Mouse (Mus musculus) cerebellum, postnatal 14 days (tissue): ENCODE measurements around the gene Zfp775.

Experiments
- DNase-seq, 2 experiments: peaks; one replicate each; pipeline ENCODE4 v3.0.0; 2021; ENCODE audit warnings: mixed read lengths in 2 of 2

Gene Zfp775

DNA sequence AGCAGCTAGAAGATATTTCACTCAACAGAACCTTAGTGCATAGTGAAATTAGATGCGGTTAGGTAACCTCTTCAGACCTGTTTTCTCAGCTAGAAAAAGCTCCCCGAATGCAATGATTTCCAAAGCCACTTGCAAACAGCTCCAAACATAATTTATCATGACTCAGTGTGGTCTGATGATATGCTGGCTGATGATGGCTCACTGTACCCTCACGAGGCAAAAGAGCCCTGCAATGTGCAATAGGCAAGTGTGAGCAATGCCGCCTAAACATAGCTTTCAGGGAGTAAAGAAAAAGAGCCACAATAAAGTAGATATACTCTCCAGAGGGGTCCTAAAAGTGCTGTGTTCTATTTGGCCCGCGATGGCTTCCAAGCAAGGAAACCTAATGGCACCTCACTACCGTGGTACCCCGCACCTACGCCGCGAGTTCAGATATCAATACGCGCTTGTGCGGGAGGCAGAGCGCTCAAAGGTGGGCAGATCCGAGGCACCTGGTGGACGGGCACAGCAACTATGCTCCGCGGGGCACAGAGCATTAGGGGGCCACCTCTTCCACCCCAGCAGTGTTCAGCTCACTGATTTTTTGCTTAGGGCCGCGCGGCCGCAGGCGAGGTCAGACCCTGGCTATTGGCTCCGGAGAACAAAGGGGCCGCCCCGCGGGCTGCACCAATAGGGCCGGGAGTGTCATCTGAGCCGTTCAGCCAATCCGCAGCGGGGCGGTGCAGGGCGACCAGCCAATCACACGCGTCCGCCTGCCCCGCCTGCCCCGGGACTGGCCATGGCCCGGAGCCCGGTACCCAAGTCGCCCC lies at the start of gene Zfp775:
Gene Zfp775 (plus strand): TSS at position 793 of the 809 bp plus-strand sequence.
- DNase-seq = peak; percentile 99

DNA sequence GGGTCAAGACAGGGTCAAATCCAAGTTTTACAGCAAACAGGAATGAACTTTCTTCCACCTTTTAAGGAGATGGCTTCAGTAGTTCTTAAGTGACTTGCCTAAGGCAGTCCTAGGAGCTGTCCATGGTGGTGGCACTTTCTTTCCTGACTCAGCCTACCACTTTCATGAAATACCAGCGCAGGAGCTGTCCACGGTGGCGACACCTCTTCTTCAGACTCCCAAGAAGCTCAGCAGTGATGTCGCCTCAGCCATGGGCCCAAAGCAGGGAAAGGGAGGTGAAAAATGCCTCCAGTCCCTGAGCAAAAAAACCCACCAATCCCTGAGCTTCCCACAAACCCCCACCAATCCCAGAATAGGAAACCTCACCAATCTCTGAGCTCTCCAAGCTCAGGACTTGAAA lies 48.9 kb upstream of the Zfp775 start:
- DNase-seq = no peak

DNA sequence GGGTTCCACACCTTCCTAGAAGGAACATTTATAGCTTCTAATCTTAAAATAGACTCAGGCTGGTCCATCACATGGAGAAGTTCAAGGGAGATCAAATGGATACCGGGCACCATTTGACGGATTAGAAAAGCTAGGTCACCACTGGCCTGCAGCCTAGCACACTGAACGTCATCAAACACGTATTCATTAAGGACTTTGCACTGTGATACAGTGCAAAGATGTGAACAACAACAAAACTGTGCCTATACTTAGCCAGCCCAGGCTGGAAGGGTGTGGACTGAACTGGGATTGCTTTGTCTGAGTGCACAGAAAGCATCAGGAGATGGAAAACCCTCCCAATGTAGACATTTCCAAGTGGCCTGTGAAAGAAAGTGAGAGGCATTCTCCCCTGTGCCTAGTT lies 48.0 kb upstream of the Zfp775 start:
- peak in 1 of 2 experiments; percentile 46 for DNase-seq

DNA sequence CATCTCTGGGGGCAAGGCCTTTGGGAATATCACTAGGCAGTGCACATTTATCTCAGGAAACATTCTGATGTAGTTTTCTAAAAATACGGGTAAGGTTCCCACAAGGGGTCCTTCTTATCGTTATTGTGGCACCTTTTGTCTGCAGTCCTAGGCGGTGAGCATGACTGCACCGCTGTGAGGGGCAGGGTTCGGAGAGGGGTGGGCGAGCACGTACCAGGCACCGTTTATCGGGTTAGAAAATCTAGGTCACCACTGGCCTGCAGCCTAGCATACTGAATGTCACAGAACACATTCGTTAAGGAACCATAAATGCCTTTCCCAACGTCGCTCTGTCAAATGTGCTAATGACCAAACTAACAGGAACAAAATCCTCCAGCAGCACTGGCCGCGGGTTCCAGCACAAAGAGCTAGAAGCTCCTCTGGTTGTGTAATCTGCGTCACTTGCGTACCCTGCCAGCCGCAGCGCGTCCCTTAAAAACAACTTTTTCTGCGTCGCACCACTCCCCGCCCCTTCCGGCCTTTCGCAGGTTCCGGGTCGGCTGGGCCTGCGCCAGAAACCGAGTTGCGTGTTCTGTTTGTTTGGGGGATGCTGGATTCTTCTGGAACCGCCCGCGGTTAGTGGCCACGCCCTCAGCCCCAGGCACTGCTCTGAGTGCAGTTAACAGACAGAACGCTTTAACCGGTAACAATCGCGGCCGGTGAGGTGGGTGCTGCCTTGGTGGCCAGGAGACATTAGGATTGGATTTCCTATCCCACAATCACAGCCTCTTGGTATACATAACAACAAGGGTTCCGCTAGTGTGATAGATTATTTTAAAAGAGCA lies 47.4 kb upstream of the Zfp775 start, which contains the start of gene Lrrc61:
Gene Lrrc61 (plus strand): TSS at position 517 of the 824 bp plus-strand sequence.
- peak; percentile 99 to 100 for DNase-seq

DNA sequence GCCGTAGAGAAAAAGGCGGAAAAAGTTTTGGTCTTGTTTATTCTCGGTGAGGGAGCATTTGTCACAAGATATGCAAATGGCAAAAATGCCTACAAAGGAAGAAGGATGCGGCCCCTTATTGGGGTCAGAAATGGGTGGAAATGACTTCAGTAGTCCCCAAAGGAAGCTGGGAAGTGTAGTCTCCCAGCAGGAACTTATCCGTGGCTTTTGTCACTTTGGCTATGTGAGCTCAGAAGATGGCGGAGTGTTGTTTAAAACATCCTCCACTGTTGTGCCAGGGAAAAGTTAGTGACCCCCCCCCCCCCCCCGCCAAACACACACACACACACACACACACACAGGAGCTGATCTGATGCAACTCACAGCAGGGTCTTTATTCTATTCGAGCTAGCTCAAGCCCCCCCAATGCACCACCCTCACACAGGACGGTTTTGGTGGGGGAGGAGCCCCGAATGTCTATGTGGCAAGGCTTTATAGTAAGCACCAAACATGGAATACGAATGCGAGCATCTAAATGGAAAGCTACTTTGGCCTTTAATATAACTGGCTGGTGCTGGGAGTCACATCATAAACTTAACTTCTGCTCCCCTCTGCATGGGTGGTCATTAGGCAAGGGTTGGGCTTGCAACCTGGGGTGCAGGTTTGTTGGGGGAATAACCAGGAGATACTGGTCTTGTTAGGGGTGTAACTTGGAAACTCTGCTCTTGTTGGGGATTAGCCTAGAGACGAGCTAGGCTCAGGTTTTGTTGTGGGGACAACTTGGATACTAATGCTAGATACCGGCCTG lies 46.6 kb upstream of the Zfp775 start:
- DNase-seq = peak; percentile 69 to 75

DNA sequence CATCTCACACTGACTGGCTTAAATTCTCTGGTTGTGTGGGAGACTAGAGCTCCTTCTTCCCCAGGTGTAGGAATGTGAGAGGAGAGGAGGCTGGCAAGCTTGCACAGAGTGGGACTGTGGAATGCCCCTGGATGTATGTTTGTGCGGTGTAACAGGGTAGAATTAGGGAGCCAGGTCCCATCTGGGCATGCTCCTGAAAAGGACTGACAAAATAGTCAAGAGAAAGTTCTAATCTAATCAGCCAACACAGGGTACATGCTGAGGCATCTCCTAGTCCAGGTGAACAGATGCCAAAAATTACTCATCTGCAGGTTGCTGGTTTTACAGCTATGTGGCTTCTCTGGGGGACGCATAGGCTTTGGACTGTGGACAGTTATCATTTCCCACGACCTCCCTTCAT lies 45.9 kb upstream of the Zfp775 start:
- DNase-seq = no peak

DNA sequence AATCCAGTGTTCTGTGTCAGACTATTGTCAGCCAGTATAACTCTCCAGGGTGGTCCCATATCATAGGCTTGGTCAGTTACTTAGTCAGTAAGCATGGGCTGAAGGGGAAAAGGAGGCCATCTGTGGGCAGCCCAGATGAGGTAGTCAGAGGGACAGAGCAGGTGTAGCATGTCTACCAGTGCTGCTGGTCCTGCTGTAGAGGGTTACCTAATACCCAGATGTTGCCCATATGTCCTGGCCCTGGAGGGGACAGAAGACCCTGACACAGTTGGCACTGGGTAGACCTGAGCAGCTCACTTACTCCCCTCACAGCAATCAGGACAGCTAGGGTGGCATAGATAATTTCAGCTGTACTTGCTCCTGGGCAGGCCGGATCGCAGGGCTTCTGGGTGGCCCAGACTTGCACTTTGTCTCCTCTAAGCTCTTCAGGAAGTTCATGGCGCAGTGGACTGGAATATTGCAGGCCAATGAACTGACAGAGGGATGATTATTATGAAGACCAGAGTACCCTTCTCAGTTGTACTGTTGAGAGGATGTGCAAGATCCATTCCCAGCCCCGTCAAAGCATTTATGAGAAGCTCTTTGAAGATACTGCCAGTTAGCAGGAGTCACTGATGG lies 36.1 kb upstream of the Zfp775 start:
- DNase-seq = no peak

DNA sequence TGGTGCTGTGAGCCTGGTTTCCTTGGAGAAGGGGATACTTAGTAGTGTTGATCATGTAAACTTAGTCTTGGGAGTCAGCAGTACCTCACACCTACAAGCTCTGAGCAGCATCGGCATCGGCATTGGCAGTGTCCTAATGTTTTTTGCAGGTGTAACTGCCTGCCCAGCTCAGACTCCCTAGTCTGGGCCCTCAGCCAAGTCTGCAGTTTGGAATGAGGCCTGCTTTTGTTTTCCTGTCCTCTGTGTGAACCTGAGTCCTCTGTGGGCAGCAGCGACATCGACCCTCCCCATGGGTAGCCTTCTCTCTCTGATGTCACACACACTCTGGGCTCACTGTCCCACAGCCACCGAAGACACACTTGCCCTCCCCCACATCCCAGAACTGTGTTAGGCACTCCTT lies 35.6 kb upstream of the Zfp775 start:
- peak; percentile 68 to 79 for DNase-seq

DNA sequence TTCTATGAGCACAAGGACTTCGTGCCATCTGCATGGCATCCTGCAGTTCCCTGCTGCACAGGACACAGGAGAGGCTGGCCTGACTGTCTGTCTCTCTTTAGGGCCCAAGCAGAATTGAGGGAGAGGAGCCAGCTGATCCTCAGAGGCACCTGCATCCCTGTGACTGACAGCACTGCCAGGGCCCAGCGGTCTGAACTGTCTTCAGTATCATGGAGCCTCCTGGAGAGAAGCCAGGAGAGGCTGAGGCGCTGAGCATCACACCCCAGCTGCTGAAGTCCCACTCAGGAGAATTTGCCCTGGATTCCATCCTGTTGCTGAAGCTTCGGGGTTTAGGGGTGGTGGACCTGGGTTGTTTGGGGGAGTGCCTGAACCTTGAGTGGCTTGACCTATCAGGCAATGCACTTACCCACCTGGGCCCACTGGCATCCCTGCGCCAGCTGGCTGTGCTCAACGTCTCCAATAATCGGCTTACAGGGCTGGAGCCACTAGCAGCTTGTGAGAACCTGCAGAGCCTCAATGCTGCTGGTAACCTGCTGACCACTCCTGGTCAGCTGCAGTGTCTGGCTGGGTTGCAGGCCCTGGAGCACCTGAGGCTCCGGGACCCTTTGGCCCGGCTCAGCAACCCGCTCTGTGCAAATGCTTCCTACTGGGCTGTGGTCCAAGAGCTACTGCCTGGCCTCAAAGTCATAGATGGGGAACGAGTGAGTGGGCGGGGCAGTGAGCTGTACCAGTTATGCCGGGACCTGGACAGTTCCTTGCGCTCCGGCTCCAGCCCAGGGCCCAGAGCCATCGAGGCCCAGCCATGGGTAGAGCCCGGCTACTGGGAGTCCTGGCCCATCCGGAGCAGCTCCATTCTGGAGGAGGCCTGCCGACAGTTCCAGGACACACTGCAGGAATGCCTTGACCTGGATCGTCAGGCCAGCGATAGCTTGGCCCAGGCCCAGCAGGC lies 33.6 kb upstream of the Zfp775 start:
- DNase-seq = peak; percentile 61 to 68

DNA sequence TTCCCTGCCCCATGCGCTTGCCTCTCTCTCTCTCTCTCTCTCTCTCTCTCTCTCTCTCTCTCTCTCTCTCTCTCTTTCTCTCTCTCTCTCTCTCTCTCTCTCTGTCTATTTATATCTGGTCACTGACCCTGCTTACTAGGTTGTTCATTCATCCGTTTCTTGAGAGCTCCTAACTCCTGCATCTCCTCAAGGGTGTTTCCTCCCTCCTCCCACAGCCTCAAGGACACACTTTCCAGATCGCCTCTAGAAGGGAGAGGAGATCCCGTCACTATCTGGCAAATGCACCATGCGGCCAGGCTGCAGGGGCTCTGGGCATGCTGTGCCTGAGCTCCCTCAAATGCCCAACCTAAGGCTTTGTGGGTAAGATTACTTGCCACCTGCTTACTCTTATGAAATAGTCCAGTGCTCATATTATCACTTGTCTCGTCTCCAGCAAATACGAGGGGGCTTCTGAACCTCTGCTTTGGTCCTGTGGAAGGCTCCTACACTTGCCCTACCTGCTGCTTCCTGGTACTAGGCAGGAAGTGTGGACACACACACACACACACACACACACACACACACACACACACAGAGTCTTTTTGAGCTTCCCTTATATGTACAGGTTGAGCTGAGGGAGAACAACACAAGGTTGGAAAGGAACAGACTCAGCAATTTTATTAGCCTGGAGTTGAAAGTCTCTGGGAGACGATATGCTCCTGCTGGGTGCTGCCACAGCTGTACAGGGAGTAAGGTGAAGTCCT lies 32.6 kb upstream of the Zfp775 start:
- peak in 1 of 2 experiments; percentile 34 for DNase-seq

DNA sequence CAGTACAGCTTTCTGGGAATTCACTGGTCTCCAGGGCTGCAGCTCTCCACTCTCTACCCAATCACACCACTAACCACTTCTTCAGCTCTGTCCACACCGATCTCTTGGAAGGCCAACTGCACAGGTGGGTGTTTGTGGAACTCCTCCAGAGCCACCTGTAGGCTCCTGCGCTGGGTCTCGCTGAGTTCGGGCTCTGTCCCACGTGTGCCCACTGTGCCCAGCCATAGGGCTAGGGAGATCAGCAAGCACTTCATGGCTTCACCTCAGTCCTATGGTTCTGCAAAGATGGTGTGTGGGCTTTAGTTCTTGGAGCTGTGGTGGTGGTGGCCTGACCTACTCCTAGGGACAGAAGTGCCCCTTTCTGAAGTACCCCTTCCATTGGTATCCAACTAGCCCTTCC lies 29.8 kb upstream of the Zfp775 start:
- DNase-seq = no peak

DNA sequence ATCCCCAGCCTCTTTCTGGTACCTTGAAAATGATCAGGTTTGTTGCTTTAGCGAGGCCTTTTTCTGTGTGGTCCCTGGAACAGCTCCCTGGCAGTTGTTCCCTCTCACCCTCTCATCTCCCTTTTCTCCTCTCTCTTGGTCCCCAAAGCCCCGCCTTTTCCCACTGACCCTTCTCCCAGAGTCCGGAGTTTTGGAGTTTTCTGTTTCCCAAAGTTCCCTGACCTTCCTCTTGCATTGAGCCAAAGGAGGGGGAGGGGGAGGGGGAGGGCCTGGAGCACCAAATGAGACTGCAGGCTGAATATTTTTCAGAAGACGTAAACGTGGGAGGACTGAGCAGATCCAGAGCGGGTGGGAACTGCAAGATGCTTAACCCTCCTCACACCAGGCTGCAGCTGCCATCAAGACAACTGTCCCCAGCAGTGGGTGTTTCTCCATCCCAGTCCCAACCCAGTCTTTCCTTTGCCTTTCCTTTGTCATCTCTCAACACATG lies 29.2 kb upstream of the Zfp775 start, which contains the start of gene Rarres2:
Gene Rarres2 (minus strand): TSS at position 218 of the 490 bp plus-strand sequence.
- no peak for DNase-seq

DNA sequence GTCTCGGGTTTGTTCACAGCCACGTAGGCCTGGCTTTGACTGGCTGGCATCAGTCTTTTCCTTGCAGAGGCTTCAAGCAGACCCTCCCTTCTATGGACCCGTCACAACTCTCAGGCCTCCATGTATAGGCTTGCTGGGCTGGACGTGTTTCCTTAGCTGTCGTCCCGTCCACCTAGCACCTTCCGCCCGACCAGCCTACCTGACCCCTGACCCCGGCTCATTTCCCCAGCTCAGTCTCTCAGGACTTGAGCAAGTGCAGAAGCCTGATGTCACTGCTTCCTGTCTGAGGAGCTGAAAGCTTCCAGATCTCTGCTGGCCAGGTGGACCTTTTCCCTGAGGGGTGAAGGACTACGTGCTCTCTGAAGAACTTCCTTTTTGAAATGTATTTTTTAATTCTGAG lies 28.6 kb upstream of the Zfp775 start:
- no peak for DNase-seq

DNA sequence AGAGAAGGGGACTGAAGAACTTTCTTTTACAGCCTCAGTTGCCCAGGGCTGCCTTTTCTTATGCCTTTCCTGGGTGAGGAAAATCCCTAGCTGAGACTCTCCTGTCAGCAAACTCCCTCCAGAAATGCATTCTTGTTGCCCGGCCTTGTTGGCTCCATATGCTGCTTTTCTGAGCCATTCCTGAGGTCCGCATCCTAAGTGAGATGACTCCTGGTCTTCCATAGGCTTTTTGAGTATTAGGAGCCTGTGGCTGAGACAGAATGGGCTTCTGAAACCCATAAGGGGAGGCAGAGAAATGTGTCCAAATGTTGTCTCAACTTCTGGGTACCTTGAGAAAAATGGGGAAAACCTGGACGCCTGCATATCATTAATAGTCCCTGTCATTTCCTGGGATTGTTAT lies 27.9 kb upstream of the Zfp775 start:
- no peak for DNase-seq

DNA sequence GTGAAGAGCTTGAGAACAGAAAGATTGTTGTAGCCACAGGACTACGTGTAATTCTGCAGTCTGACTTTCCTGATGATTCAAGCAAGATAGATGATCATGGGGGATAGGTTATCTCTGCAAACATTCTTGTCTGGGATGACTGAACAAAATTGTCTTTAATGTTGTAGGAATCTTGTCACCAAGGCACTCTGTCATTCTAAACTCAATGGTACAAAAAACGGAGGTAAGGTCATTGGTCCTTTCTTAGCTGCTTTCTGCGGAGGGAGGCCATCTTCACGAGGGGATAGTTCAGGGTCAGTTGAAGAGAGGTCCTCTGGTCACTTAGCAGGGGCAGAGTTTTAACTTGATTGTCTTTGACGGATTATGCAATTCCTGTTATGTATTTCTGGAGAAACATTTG lies 23.1 kb upstream of the Zfp775 start:
- no peak for DNase-seq

DNA sequence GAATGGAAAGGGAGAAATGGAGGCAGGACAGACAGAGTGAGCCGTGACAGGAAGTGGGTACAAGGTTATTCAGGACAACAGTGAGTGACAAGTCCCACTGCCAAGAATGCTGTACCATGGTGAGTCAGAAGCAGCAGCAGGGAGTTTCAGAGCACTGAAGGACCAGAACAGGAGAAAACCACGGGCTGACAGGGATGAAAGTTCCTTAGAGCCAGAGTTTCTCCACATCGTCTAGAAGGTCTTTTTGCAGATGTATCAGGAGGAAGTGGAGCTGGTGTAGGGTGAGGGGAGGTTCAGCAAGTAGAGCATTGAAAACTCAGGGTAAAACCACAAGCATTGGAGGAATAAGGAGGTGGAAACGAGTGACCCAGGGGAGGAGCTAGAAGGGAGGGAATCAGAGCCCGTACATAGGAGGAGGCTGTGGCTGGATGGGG lies 22.6 kb upstream of the Zfp775 start:
- no peak for DNase-seq

DNA sequence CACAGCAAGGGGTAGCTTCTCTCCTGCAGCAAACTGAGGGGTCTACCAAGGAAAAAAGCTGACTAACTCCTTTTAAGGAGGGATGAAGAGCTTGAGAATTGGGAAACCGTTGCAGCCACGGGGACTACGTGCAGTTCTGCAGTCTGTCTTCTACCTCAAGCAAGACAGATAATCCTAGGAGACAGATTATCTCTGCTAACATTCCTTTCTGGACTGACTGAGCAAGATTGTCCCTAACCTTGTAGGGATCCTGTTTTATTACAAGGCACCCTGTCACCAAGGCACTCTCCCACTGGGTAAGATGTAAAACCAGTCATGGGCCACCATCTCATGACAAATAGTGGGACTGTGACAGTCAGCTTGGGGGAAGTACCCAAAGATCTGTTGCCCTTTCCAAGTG lies 20.6 kb upstream of the Zfp775 start:
- DNase-seq = no peak

DNA sequence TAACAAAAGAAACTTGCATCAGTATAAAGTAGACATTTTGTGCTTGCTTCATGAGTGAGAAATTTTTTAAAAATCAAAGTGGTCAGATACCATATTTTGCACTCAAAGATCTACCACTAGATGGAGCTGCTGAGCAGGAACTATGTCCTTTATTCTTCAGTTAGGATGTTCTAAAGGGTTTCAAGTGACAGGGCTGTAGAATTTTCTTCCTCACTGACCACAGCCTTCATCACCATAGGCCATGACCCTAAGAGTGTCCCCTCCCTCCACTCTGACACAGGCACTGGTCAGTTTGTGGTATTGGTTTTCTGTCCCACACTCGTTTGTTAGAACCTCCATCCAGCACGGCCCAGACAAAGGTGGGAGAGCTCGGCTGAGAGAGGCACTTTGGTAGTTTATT lies 19.8 kb upstream of the Zfp775 start:
- DNase-seq = peak; percentile 76

DNA sequence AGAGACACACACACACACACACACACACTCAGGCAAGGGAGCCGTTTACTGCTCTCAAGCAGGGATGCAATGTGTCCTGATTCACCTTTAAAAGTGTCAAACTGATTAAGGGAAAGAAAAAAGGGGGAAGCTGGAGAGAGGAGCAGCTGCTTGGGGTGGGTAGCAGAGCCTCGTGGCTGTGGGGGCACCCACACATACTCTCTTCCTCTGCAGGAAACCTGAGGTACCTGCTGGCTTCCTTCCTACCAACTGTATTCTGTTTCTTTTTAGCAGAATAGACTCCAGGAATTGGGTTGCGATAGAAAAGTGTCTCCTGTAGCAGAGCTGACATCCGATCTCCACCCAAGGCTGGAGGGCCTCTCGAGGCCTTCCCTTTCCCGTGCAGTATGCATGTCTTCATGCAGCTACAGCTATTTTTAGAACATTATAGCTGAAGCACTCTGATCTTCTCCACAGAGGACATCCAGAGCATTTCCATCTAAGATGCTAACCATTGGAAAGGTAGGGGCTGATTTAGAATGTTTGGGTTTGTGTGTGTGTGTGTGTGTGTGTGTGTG lies 12.6 kb upstream of the Zfp775 start, which contains the start of gene Gm45021:
Gene Gm45021 (plus strand): TSS at position 417 of the 557 bp plus-strand sequence.
- DNase-seq = no peak
